Mouse (Mus musculus): ENCODE measurements around the gene Csnk1g2. TPM values are rescaled to one million over a fixed set of nuclear protein-coding genes. Genes with fewer than 3 reads are reported as not detected.

Gene Csnk1g2
- 87.5 and 89.0 TPM in 2 replicates for polyA plus RNA-seq (2015; fragmentation: Nextera tagmentation; extraction: Ambion mirVana)

DNA sequence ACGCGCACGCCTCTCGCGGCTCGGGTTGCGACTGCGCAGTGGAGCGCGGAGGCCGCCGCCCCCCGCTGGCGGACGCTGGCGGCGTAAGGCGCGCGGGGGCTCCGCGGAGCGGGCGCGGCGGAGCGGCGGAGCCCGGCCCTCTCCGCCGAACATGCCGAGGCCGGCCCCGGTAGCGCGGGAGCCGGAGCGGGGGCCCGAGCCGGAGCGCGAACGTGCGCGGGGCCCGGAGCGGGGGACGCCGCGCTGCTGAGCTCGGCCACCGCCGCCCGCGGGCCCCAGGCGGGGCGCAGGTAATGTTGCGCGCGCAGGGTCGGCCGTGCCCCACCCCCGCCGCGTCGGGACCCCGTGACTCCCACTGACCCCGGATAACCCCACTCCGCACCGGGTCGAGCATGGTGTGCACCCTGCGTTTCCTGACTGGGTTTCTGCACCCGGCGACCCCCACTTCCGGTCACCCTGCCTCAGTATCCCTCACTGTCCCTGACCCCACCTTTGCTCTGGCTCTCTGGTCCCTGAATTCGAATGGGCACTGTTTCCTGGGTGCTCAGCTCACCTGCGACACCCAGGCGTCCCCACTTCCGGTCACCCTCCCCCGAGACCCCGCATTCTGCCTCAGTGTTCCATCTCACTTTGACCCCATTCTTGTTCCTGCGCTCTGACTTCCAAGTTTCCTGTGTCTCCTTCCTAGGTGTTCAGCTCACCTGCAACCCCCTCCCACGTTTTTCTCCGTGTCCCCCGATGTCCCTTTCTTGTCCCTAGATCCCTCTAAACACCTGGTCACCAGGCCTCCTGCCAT, at the start of gene Csnk1g2:
Gene Csnk1g2 (plus strand): TSS at position 178 of the 796 bp plus-strand sequence.
- Histone ChIP-seq H3K4me2 (peak within 1 kb of the TSS; percentile 99), H3K27ac (replicated peaks) (peak within 1 kb of the TSS; percentile 89), H3K9me3 (no peaks in the 10 kb centered on the region), H3K27me3 (replicated peaks) (no peaks in the 10 kb centered on the region), H3K4me3 (peak within 1 kb of the TSS; percentile 93), H3K36me3 (peaks cover 5% of the 10 kb centered on the region), H3K9ac (peak within 1 kb of the TSS; percentile 96), H3K4me1 (peaks cover 59% of the 10 kb centered on the region)
- under 1% methylated on average over 63 of the region's 85 CpGs for WGBS
- ATAC-seq (ENCODE audit: extremely low read depth, insufficient number of reproducible peaks, low FRiP score, low TSS enrichment), result peak; percentile 8; the same call in 1 of the 2 replicates

DNA sequence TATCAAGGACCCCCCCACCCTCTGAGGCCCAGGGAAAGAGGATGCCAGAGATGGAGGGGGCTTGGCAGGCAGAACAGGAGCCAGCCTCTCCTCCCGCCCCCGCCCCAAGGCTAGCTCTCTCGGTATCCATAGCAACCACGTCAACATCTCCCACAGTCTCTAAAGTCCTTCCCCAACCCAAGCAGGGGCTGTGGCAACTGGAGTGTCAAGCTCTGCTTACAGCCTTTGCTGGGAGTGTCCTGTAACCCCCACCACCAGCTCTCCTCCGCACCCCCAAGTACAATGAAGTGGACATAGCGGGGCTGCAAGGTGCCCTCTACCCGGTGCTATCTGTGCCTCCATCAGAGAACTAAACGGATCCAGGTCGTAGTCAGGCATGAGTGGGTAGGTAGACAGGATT, 48.7 kb upstream of the Csnk1g2 start:
- no peak overlapping the region for H3K4me3 ChIP-seq
- peaks cover under 1% of the 10 kb centered on the region; the same call in 1 of the 2 replicates for H3K36me3 ChIP-seq
- H3K9me3 ChIP-seq, result no peaks in the 10 kb centered on the region
- 52% methylated on average over 9 of the region's 9 CpGs for WGBS
- H3K27me3 ChIP-seq (replicated peaks), result no peaks in the 10 kb centered on the region
- H3K4me2 ChIP-seq, result peak overlapping the region; percentile 16; the same call in 1 of the 2 replicates
- peaks cover 75% of the 10 kb centered on the region for H3K4me1 ChIP-seq
- ATAC-seq (ENCODE audit: extremely low read depth, insufficient number of reproducible peaks, low FRiP score, low TSS enrichment), result no peak
- no peak overlapping the region for H3K27ac ChIP-seq (replicated peaks)
- H3K9ac ChIP-seq, result peak overlapping the region; percentile 91

DNA sequence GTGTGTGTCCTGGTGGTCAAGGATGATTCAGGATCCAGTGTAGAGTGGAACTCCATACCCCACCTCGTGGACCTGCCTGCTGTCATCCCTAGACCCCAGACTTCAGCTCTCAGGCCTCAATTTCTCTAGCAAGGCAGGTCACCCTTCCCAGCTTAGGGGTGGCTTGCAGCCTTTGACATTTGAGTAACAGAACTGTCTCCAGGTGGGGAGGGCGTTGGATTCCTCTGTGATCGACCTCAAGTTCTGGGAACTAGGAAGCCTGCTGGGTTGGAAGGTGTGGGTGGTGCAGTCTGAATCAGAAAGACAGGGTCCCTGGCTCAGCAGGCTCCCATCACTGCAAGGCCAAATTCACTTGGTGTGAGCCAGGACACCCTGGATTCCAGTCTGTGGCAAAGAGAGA, 47.7 kb upstream of the Csnk1g2 start:
- no peak for ATAC-seq (ENCODE audit: extremely low read depth, insufficient number of reproducible peaks, low FRiP score, low TSS enrichment)
- Histone ChIP-seq H3K9me3 (no peaks in the 10 kb centered on the region), H3K4me1 (peaks cover 77% of the 10 kb centered on the region), H3K4me3 (peak overlapping the region; percentile 90; the same call in 1 of the 2 replicates), H3K27me3 (replicated peaks) (no peaks in the 10 kb centered on the region), H3K27ac (replicated peaks) (no peak overlapping the region), H3K36me3 (no peaks in the 10 kb centered on the region), H3K9ac (peak overlapping the region; percentile 91), H3K4me2 (peak overlapping the region; percentile 97)
- WGBS, result 72% methylated on average over 3 of the region's 3 CpGs

DNA sequence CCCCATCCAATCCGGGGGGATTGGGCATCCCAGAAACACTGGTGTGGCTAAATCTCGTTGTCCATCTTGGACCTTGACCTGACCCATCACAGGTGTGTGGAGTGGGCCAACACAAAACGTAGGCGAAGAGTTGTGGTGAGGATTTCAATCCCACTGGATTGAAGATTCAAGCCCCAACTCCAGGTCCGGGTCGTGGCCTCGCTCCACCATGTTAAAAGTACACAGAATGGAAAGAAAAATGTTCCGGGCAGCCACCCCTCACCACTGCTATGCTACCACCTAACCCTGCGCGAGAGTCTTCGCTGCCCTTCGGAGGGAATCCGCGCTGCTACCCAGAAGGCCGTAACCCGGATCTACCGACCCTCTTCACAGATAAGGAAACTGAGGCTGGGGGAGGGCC, 46.7 kb upstream of the Csnk1g2 start:
- WGBS, result 13% methylated on average over 17 of the region's 17 CpGs
- Histone ChIP-seq H3K27ac (replicated peaks) (0 out of 2 replicates have a peak overlapping the region, but pooled peaks have one; percentile 91), H3K4me3 (peak overlapping the region; percentile 90), H3K9ac (peak overlapping the region; percentile 91), H3K27me3 (replicated peaks) (no peaks in the 10 kb centered on the region), H3K9me3 (no peaks in the 10 kb centered on the region), H3K4me2 (peak overlapping the region; percentile 97), H3K36me3 (peaks cover 1% of the 10 kb centered on the region; the same call in 1 of the 2 replicates), H3K4me1 (peaks cover 67% of the 10 kb centered on the region)
- ATAC-seq (ENCODE audit: extremely low read depth, insufficient number of reproducible peaks, low FRiP score, low TSS enrichment), result no peak

DNA sequence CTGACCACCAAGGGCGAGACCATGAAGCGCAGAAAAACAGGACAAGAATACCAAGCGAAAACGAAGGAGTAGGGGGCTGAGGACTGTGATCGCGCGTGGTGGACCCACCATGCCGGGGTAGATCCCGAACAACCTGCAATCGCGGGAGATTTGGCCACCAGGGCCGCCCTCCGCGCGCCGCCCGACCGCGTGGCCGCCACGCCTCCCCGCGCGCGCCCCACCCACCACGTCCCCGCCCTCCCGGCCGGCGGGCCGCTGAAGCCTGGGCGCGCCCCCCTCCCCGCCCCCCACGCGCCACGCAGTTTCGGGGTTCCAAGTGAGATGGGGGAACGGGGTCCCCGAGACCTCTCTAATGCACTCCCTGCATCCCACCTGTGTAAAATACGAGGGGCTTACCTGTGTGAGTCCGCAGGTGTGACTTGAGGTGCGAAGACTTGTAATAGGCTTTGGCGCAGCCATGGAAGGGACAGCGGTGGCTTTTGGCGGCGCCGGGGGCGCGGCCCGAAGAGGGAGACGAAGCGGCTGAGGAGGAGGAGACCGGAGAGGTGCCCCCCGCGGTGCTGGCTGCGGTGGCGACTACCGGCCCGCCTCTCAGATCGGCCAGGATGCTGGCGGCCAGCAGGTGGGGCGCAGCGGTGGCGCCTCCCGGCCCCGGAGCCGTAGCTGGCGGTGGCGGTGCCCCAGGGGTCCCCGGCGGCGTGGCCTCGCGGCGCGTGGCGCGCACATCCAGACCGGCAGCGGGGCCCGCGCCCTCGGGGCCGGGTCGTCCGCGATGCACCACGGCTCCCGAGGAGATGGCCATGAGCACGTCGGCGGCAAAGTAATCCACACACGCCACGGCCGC, 46.1 kb upstream of the Csnk1g2 start:
- Histone ChIP-seq H3K4me1 (peaks cover 60% of the 10 kb centered on the region), H3K36me3 (peaks cover 7% of the 10 kb centered on the region)
- no peak for ATAC-seq (ENCODE audit: extremely low read depth, insufficient number of reproducible peaks, low FRiP score, low TSS enrichment)

DNA sequence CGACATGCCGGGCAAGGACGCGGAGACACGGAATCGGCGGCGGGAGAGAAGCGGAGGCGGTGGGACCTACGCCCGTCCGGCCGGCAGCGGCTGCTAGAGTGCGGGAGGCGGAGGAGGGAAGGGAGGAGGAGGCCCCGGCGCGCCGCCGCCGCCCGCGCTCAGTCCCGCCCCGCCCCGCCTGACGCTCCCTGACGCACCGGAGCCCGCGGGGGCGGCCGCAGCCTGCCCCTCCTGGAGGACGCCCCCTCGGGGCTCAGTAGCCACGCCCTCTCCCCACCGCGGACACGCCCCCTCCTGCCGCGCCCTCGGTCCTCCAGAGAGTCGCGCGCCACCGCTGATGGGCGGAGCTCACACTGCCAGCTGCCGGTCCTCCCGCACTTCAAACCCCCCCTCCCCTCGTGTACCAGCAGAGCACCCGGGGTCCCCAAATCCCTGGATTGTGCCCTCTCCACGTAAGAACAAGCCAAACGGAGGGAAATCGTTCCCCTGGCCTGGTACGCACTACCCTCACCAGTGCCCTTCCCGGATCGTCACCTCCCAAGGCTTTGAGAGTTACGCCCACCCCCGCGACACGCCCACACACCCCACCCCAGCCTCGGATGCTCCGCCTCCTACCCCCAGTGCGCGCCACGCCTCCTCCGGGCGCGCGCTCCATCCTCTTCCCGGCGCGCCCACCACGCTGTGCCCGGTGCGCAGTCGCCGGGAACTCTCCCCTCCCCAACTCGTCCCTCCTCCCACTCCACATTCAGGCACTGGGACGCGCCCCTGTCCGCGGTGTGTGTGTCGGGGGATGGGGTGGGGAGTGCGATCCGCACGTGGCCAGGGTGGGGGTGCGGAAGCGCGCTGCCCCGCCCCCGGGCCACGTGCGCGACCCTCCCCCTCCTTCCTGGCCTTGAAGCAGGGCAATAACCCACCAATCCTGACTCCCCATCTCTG, 45.2 kb upstream of the Csnk1g2 start, which contains the start of gene Klf16:
Gene Klf16 (minus strand): TSS at position 127 of the 936 bp plus-strand sequence.
- H3K4me1 ChIP-seq, result peaks cover 51% of the 10 kb centered on the region
- peak within 1 kb of the TSS; percentile 90 for H3K4me3 ChIP-seq
- peak within 1 kb of the TSS; percentile 91 for H3K27ac ChIP-seq (replicated peaks)
- H3K36me3 ChIP-seq, result peaks cover 15% of the 10 kb centered on the region
- H3K9me3 ChIP-seq, result no peaks in the 10 kb centered on the region
- no peaks in the 10 kb centered on the region for H3K27me3 ChIP-seq (replicated peaks)
- H3K9ac ChIP-seq, result peak within 1 kb of the TSS; percentile 91
- WGBS, result under 1% methylated on average over 81 of the region's 97 CpGs
- peak within 1 kb of the TSS; percentile 97 for H3K4me2 ChIP-seq
- peak; percentile 83 for ATAC-seq (ENCODE audit: extremely low read depth, insufficient number of reproducible peaks, low FRiP score, low TSS enrichment)

More for the DNA sequence above, 46.1 kb upstream of the Csnk1g2 start:
- H3K27me3 ChIP-seq (replicated peaks), result no peaks in the 10 kb centered on the region
- H3K9me3 ChIP-seq, result no peaks in the 10 kb centered on the region
- H3K4me3 ChIP-seq, result peak overlapping the region; percentile 90
- H3K9ac ChIP-seq, result peak overlapping the region; percentile 91
- peak overlapping the region; percentile 97 for H3K4me2 ChIP-seq
- under 1% methylated on average over 83 of the region's 96 CpGs for WGBS
- H3K27ac ChIP-seq (replicated peaks), result peak overlapping the region; percentile 91

DNA sequence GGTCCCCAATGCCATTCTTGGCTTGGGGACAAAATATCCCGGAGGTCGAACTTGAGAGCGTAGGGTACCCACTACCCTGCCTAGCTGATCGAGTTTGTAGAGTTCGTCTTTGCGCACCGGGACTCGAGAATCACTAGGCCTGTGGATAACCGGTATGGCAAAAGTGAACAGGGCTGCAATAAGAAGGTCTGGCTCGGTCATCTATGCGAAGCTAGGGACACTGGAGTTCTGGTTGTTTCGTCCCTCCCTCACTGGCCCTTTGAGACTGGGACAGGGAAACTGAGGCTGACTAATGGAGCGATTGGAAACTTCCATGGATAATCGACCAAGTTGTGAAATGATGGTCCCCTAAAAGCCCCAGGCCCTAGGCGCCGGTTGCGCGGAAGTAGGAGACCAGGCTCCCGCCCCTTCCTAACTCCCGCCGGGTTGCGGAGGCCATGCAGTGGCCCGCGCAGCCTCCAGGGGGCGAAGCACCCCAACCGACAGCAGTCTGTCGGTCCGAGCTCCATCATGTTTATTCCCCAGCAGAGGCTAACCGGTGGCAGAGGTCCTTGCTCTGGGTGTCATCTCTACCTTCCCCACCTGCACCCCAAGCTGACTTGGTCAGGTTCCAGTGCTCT, 44.4 kb upstream of the Csnk1g2 start:
- Histone ChIP-seq H3K9me3 (no peaks in the 10 kb centered on the region), H3K4me3 (peak overlapping the region; percentile 90), H3K36me3 (peaks cover 20% of the 10 kb centered on the region), H3K27me3 (replicated peaks) (no peaks in the 10 kb centered on the region), H3K4me1 (peaks cover 44% of the 10 kb centered on the region), H3K4me2 (peak overlapping the region; percentile 97), H3K27ac (replicated peaks) (peak overlapping the region; percentile 91), H3K9ac (peak overlapping the region; percentile 91)
- under 1% methylated on average over 29 of the region's 29 CpGs for WGBS
- ATAC-seq (ENCODE audit: extremely low read depth, insufficient number of reproducible peaks, low FRiP score, low TSS enrichment), result peak; percentile 14

DNA sequence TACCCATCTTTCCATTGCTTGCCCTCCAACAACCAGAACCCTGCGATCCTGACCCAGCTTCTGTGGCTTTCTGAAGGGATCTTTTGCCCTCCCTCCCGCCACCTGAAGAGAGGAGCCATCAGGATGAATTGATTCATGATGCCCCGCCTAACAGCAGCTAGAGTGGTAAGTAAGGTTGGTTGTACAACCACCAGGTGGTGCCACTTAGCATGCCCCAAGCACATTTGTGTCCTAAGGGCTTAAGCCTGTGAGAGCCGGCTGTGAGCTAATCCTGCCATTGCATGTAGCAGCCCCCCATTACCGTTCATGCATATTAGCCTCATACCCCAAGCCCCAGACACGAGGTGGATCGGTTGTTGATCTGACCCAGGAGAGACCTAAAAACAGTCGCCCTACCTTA, 43.7 kb upstream of the Csnk1g2 start:
- WGBS, result 8% methylated on average over 8 of the region's 8 CpGs
- ATAC-seq (ENCODE audit: extremely low read depth, insufficient number of reproducible peaks, low FRiP score, low TSS enrichment), result no peak

DNA sequence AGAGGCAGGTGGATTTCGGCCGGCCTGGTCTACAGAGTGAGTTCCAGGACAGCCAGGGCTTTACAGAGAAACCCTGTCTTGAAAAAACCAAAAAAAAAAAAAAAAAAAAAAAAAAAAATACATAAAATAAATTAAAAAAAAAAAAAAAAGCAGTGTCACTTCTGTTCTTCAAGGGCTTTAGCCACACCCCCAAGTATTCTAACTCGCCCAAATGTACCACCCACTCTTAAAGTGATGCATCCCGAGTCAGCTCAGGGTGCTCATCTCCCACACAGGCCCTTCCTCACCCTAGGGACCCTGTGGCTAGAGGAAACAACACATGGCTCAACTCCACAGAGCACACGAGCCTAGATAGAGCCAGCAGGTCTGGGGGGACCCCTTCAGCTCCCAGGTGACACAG, 39.6 kb upstream of the Csnk1g2 start:
- H3K4me2 ChIP-seq, result no peak overlapping the region

More for the DNA sequence above, 43.7 kb upstream of the Csnk1g2 start:
- Histone ChIP-seq H3K9me3 (no peaks in the 10 kb centered on the region), H3K4me1 (peaks cover 40% of the 10 kb centered on the region), H3K9ac (peak overlapping the region; percentile 91), H3K36me3 (peaks cover 26% of the 10 kb centered on the region), H3K4me2 (peak overlapping the region; percentile 97), H3K27me3 (replicated peaks) (no peaks in the 10 kb centered on the region), H3K27ac (replicated peaks) (peak overlapping the region; percentile 91), H3K4me3 (peak overlapping the region; percentile 90)

DNA sequence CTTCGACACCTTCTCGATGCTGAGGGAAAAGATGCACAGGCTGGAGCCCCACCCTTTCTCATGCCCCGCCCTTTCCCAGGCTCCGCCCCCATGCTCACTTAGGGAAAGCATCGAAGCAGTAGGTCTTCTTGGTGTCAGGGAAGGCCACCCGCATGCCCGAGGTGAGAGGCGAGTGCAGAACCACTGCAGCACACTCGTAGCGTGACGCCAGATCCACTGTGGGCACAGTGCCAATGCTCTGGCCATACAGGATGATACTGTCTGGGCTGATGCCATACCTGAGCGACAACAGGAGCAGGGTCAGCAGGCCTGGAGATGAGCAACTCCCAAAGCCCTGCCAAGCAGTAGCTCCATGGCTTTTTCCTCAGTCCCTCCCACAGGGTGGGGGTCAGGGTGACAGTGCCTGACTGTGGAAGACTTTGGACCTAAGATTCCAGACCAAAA, 38.6 kb upstream of the Csnk1g2 start:
- Histone ChIP-seq H3K4me1 (peaks cover 56% of the 10 kb centered on the region), H3K4me3 (no peak overlapping the region), H3K9ac (0 out of 2 replicates have a peak overlapping the region, but pooled peaks have one; percentile 41), H3K27ac (replicated peaks) (0 out of 2 replicates have a peak overlapping the region, but pooled peaks have one; percentile 2), H3K9me3 (no peaks in the 10 kb centered on the region), H3K36me3 (peaks cover 55% of the 10 kb centered on the region), H3K4me2 (no peak overlapping the region), H3K27me3 (replicated peaks) (no peaks in the 10 kb centered on the region)
- WGBS, result 42% methylated on average over 12 of the region's 12 CpGs
- no peak for ATAC-seq (ENCODE audit: extremely low read depth, insufficient number of reproducible peaks, low FRiP score, low TSS enrichment)

More for the DNA sequence above, 39.6 kb upstream of the Csnk1g2 start:
- Histone ChIP-seq H3K4me1 (peaks cover 52% of the 10 kb centered on the region), H3K9me3 (no peaks in the 10 kb centered on the region), H3K27ac (replicated peaks) (no peak overlapping the region), H3K9ac (no peak overlapping the region; the same call in 1 of the 2 replicates), H3K27me3 (replicated peaks) (no peaks in the 10 kb centered on the region), H3K4me3 (no peak overlapping the region), H3K36me3 (peaks cover 55% of the 10 kb centered on the region)
- ATAC-seq (ENCODE audit: extremely low read depth, insufficient number of reproducible peaks, low FRiP score, low TSS enrichment), result no peak
- WGBS, result 81% methylated on average over 5 of the region's 5 CpGs
